Mouse (Mus musculus): ENCODE results near the gene Dusp2.
"Not testable (repeated sequence)": the region's sequence is repeated elsewhere in the genome, so short reads cannot be mapped to it uniquely, and the experiment has no call there.

Gene Dusp2

DNA sequence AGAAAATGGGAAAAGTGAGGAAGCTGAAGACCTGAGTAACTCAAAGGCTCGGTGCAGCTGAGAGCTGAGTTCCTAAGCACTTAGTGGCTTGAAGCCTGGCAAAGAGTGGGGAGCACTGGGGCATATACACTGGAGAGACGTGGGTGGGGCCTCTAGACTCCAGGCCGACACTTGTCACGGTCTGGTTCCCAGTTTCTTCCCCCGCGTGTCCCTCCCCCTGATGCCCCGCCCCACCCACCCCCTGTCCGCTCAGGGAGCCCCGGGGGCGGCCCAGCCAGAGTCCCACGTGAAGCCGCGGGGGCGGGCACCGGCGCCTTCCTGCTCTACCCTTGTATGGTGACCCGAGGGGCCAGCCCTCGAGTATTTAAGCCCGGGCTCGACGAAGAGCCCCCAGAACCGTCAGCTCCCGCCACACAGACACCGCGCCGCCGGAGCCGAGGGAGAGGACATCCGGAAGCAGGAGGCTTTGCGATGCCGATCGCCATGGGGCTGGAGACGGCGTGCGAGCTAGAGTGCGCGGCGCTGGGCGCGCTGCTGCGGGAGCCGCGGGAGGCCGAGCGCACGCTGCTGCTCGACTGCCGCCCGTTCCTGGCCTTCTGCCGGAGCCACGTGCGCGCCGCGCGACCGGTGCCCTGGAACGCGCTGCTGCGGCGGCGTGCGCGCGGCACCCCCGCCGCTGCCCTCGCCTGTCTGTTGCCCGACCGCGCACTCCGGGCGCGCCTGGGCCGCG, at the start of gene Dusp2:
Gene Dusp2 (plus strand): TSS at position 393 of the 730 bp plus-strand sequence.
- in situ Hi-C loops (cut with MboI, MseI): no loop called here

DNA sequence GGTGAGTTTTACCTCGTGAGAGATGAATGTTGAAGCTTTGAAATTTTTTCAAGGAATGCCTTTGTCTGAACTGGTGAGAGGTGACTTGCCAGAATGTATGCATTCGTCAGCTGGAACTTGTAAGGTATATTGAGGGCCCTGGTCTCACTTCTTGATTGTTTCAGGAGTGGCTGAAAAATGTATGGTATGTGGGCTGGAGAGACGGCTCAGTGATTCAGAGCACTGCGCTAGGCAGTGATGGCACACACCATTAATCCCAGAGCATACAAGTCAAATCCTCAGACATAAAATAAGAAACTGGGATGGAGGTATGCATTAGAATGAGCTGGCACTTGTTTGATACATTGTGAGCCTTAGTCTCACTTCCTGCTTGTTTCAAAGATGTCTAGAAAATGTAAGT, 43.7 kb upstream of the Dusp2 start:
- in situ Hi-C loops (cut with MboI, MseI): no loop called here

DNA sequence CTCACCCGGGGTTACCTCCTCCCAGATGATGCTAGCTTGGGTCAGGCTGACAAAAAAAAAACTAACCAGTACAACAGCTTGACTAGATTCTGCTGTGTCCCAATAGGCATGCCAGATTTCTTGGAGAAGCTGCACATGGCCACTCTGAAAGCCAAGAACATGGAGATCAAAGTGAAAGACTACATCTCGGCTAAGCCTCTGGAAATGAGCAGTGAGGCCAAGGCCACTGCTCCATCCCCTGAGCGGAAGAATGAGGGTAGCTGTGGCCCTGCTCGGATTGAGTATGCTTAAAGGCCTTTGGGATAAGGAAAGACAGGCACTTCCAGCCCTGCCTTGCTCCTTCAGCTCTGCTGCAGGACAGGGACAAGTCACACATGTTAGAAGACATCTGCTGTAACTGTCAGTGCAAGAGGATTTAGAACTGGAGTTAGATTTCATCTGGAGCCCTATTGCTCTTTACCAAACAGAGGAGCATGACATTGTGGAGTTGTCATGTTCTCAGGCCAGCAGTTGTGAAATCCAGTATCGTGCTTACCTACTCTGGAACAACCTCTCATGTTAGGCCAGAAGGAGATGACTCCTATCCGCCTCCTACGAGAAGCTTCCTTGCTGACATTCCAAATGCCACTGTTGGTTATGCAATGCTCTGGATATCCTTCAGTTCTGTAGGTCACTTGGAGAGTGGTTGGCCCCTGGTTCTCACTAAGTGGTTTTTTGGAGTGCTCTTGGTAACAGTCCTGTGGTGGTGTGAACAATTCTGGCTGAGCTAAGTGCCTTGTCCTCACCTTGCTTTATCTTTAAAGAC, 38.8 kb upstream of the Dusp2 start:
- in situ Hi-C loops (cut with MboI, MseI): no loop called here

DNA sequence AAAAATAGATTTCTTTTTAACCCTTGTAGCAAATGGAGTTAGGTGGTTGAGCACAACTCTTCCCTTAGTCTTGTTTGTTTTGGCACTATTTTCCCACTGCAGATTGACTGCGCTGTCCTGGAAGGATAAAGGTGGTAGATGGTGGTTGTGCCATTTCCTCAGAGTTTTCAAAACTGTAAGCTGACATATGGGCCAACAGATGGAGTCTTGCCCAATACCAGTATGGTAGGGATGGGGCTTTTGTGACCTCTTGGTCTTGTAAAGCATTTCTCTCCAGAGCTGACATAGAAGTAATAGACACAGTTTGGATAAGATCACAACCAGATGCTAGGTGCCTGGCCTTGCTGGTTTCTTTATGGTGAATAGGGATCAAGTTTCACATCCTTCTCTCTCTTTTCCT, 37.9 kb upstream of the Dusp2 start:
- in situ Hi-C loops (cut with MboI, MseI): no loop called here

DNA sequence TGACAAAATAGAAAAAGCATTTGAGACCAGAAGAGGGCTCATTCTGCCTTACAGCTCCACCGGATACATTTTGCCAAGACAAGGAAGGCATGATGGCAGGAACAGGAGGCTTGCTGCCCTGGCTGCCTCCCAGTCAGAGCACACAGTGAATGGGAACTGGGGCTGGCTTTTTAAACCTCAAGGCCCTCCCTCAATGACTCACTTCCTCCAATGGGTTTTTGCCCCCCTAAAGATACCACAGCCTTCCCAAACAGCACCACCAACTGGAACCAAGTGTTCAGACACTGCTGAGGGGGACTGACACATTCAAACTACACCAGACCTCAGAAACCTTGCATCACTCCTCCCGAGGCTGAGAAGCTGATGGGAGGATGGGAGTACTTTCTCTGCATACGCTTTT, 35.3 kb upstream of the Dusp2 start:
- in situ Hi-C loops (cut with MboI, MseI): no loop called here

DNA sequence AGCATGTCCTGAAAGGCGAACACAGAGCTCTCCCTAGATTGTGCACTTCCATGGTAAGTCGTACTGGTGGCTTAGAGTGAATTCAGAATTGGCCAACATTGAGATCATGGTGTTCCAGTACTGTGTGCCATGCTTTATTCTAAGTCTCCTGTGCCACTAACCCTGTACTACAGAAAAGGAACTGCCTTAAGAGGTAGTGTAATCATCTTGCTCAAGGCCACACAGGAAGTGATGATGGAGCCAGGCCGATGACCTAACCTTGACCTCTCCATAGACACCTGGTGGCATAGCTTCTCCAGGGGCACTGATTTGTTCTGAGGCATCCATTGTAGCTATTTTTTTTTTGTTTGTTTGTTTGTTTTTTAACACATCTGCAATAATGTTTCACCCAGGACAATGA, 34.1 kb upstream of the Dusp2 start:
- in situ Hi-C loops (cut with MboI, MseI): no loop called here

DNA sequence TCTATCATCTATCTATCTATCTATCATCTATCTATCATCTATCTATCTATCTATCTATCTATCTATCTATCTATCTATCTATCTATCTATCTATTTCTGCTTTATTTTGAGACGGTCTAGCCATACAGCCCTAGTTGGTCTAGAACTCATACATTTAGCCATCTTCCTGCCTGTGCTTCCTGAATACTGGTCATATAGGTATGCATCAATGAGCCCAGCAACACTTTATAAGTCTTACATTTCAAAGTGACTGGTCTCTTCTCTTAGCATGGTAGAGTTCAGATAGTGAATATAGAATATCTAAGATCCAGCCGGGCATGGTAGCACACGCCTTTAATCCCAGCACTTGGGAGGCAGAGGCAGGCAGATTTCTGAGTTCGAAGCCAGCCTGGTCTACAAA, 31.8 kb upstream of the Dusp2 start:
- in situ Hi-C loops (cut with MboI, MseI): not testable (repeated sequence)

DNA sequence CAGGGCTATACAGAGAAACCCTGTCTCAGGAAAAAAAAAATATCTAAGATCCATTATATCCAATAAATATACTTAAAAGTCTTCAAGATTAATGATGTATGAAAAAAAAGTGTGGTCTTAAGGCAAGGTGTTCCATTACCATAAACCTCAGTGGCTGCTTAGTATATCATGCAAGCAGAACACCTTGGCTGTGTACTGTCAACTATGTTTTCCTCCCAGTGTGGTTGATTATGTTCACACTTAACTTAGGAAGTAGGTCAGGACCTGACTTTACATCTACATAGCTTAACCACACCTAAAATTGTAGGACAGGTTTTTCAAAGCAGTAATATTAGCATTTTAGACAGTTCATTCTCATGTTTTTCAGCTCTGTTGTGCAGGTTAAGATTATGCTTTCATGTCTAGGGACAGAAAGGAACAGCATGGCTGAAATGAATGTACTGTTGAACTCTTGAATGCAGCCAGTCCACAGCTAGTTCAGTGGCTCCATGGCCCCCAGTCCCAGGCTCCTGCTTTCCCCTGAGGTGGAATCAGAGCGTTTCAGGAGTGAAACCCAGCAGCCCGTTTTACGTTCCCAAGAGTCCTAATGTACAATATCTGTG, 31.2 kb upstream of the Dusp2 start:
- in situ Hi-C loops (cut with MboI, MseI): loop anchor here (5.0 kb wide), 1 partner anchor 38 kb away; no protein-coding TSS in a partner anchor

DNA sequence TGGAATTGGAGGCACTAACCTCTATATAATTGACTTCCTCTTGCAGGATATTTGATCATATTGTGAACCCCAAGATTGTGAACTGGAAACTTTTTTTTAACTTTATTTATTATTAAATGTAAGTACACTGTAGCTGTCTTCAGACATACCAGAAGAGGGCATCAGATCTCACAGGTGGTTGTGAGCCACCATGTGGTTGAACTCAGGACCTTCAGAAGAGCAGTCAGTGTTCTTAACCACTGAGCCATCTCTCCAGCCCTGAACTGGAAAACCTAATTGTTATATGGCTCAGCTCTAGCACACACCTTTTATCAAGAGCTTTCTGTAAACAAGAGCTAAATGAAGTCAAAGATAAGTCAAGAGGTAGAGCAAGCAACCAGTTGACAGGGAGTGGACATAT, 29.8 kb upstream of the Dusp2 start:
- in situ Hi-C loops (cut with MboI, MseI): loop anchor here (5.0 kb wide), 1 partner anchor 36 kb away; no protein-coding TSS in a partner anchor

DNA sequence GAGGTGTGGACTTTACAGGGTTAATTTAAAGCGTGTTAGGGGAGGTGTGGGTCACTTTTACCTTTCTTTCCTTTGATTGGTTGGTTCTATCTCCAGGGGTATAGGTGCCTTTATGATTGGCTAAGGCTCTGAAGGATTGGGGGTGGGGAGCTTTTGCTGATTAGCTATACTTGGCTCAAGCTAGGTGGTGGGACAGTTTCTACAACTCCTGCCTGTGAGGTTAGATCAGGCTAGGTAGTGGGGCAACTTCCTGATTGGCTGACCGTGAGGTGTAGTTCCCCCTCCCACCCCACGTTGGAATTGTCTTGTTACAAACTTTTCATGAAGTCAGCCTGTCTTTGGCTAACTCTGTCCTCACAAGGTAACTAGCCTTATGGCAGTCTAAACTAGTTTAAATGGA, 28.8 kb upstream of the Dusp2 start:
- in situ Hi-C loops (cut with MboI, MseI): loop anchor here (5.0 kb wide), 1 partner anchor 35 kb away; no protein-coding TSS in a partner anchor

DNA sequence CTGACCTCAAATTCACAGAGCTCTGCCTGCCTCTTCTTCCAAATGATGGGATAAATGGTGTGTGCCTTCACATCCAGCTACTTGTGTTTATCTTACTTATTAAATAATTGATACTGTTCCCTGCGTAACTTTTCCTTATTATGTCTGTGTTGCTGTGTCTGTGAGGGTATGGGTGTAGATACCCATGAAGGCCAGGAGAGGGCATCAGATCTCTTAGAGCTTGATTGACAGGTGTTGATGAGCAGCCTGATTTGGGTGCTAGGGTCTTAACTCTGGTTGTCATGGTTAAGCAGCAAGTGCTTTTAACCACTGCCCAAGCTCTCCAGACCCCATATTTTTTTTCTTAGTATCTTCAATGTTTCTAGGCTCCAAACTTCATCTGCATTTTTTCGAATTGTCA, 27.3 kb upstream of the Dusp2 start:
- in situ Hi-C loops (cut with MboI, MseI): loop anchor here (5.0 kb wide), 1 partner anchor 34 kb away; no protein-coding TSS in a partner anchor

DNA sequence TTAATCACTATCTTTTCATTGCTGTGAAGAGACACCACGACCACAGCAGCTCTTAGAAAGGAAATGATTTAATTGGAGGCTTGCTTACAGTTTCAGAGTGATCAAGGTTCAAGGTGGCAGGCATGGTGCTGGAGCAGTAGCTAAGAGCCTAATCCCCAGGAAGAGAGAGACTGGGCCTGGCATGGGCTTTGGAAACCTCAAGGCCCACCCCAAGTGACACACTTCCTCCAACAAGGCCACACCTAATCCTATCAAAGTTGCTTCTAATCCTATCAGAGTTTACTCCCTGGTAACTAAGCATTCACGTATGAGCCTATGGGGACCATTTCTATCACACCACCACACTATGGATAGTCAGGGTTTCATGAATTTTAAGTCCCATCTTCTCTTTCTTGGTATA, 25.7 kb upstream of the Dusp2 start:
- in situ Hi-C loops (cut with MboI, MseI): no loop called here

DNA sequence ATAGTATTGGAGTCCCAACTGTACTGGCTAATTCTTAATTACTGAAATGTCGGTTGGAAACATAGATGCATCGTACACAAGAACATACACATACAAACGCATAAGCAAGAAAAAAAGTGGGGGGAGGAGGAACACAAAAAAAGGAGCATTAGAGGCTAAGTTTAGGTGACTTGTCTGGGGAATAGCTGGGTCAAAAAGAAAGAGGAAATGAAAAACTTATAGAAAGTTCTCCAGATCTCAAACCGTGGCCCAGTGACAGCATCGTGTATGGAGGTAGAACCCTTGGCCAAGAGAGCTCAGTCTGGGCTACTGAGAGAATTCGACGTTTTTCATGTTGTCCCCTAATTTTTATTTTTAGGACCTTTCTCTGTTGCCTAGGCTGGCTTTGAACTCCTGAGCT, 25.3 kb upstream of the Dusp2 start:
- in situ Hi-C loops (cut with MboI, MseI): no loop called here

DNA sequence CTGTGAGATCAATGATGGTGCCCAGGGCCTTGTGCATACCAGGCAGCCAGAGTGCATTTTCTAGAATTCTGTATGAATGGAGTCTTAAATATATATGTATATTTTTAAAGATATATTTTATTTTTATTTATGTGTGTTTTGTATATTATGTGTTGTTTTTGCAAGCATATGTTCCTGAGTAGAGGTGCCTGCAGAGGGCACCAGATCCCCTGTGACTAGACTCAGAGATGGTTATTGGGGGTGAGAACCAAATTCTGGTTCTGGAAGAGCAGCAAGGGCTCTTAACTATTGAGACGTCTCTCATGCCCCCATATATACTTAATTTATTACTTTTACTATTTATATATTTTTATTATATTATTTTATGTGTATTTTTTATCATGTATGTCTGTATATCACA, 24.8 kb upstream of the Dusp2 start:
- in situ Hi-C loops (cut with MboI, MseI): no loop called here

DNA sequence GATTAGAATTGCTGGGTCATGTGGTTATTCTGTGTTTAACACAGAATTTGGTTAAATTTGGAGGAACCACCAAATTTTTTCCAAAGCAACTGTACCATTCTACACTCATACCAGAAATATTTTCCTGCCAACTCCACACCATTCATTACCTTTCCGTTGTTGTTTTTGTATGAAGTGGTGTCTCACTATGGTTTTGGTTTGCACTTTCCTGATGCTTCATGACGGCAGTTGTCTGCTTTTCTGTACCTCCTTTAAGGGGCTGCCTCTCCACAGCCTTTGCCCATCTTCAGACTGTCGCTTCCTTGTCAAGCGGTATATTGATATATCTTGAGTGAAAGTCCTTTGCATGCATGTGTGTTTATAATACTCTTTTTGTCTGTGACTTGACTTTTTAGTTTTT, 23.2 kb upstream of the Dusp2 start:
- in situ Hi-C loops (cut with MboI, MseI): no loop called here

DNA sequence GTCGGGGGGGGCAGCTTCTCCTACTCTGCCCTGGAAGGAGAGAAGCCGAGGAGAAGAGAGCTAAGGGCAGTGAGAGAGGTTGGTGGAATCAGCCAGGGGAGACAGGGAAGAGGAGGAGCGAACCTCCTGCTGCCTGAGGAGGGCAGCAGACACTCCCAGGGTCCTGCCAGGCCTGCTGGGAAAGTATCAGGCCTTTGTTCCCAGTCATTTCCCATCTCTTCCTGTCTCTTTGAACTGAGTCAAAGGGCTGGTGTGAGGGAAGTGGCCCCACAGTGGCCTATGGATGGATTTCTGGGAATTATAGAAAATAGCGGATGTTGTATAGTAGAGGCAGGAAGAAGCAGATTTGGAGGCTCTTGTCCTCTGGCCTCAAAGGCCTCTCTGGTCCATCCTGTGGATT, 22.1 kb upstream of the Dusp2 start:
- in situ Hi-C loops (cut with MboI, MseI): no loop called here

DNA sequence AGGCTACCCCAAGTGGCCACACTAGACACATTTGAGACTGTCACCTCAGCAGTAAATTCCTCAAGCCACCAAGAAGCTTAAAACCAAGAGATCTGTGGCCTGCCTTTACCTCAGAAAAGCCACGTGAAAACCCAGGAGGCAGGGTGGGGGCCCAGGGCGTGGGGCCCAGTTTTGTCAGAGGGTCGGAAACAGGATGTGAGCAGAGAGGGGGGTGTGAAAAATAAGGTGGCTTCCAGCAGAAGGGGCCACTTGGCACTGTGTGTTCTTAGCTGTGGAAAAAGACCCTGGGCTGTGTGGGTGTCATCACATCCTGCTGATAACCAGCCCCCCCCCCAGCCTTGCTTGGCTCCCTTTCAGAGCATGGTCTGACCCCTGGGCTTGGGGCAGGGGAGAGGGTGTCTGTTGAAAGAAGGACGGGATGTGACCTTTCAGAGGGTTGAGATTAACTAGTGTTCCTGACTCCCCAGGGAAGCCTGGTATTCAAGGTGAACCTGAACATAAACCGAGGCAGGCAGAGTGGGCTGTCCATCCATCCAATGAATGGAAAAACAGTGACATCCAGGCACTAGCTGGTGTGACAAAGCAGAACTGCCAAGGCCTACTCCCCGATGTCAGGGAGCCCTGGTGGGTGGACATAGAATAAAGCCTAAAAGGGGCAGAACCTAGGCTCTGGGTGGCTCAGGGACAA, 21.3 kb upstream of the Dusp2 start:
- in situ Hi-C loops (cut with MboI, MseI): no loop called here

DNA sequence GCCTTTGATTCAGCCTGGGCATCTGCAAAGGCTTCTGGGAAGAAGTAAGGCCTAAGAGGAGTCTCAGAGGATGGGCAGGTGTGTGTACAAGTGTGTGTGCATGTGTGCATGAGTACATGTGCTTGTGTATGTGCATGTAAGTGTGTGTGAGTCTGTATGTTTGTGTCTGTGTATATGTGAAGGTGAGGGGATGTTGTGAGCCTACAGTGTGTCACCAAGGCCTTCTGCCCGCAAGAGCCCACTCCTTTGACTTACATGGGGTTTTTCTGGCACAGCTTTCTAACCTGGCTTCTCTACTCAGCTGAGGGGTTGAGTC, 20.8 kb upstream of the Dusp2 start:
- in situ Hi-C loops (cut with MboI, MseI): no loop called here

DNA sequence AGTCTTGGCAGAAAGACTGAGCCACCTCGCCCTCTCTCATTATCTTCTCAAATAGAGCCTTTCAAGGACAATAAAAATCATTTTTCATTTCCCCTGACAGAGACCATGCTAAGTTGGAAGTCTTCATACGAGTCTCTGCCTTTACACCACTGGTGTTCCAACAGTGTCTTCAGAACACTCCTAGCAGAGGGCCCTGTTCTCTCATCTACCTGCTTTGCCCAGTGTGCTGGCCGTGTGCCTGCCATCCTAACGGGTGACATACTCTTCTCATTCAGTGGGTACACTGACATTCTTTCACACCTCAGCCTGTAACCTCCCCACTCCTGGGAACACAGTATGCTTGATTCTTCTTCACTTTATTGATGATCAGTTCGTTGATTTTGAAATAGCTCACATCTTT, 19.5 kb upstream of the Dusp2 start:
- in situ Hi-C loops (cut with MboI, MseI): no loop called here

DNA sequence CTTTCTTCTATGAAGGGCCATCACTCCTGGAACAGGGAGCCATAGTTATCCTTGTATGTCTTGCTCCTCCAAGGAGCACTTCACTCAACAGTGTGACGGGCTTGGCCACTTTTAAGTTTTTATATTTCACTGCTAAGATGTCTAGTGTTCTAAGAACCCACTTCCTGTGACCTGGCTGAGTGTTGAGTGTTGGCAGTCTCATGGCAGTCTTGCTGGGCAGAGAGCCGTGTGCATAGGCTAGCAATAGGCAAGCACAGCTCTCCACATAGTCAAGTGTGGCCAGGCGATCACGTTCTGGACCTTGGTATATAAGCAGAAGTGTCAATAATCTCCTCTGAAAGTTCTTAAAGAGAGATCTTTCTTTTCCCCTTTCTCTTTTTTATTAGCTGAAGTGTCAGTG, 17.8 kb upstream of the Dusp2 start:
- in situ Hi-C loops (cut with MboI, MseI): no loop called here

DNA sequence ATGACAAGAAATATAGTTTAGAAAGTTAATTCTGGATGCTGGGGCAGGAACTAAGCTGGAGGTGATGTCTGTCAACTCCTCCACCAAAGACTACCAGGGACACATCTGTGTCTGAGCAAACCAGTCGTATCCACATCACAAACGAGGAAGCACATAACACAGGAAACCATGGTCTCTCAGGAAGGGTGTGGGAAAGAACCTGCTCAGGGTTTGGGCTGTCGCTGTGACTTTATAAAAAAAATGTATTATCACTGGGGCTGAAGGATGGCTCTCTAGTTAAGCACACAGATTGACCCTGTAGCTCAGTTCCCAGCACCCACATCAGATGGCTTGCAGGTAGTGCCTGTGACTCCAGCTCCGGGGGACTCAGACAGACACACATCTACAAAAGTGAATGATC, 16.9 kb upstream of the Dusp2 start:
- in situ Hi-C loops (cut with MboI, MseI): no loop called here

DNA sequence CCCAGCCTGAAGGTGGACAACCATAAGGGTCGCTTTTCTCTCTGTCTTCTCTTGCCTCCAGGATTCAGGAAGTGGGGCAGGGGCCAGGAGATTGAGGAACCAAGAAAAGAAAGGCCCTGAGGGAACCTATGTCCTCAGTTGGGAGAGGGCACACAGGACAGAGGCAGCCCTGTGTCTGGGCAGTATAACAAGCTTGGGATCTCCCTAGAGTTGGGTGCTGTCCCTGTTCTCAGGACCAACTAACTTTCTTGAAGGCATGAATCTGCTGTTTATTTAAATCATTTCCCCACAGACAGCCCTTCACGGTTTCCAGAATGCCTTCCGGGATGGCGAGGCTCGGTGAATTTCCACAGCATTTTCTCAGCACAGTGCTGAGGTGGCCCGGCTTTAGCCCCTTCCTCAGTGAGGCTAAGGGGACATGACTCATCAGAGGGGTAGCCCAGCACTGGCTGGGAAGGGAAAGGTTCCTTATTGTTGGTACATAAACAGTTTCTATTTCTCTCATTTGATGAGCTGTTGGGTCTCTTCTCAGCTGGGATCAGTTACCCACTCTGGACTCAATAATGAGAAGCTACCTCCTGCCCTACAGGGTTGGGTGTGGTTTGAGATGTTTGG, 13.2 kb upstream of the Dusp2 start:
- in situ Hi-C loops (cut with MboI, MseI): no loop called here
